Mouse (Mus musculus) adrenal gland, adult (tissue): Measurements from ENCODE around the gene Haspin.
A peak's percentile ranks its signal among the peaks of the same experiment; 100 is the strongest.

Experiments used
- DNase-seq, 2 experiments: peaks; one replicate each; pipeline ENCODE4 v3.0.0; 2022 to 2023; ENCODE audit warnings: low spot score in 1 of 2; ENCODE audit not compliant: inconsistent age in 2 of 2

Gene Haspin

DNA sequence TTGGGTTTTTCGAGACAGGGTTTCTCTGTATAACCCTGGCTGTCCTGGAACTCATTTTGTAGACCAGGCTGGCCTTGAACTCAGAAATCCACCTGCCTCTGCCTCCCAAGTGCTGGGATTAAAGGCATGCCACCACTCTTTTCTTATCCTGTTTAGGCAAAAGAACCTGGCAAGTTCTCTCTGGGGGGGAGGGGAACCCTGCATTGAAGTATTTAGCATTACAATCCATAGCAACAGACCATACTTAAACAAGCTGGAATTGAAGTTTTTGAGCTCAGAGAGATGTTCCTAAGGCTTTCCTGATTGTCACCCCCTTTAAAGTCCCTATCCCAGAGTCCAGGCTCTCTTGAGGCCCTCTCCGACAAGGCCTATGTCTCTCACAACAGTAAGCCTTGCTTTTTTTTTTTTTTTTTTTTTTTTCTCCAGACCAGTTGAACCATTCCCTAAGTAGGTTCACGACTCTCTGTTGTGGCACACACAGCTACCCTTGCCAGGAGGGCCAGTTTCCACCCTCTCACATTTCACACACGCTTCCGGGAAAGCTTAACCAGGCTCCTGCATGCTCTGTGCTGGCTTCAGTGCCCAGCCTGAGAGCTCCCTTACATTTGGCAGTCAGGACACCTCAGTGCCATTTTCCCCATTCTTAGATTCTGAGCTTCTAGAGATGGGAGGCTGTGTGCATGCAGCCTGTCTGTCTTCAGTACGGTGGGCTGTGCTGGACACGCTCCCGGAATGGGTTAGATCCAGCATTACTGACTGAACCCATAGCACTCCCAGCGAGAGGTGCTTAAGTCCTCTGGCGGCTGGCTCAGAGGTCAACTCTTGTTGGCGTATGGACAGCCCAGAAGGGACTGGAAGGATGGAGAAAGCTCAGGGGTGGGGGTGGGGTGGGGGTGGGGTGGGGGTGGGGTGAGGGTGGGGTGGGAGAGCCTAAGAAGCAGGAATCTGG lies 8.2 kb upstream of the Haspin start:
- DNase-seq, result peak in 1 of 2 experiments; percentile 38

DNA sequence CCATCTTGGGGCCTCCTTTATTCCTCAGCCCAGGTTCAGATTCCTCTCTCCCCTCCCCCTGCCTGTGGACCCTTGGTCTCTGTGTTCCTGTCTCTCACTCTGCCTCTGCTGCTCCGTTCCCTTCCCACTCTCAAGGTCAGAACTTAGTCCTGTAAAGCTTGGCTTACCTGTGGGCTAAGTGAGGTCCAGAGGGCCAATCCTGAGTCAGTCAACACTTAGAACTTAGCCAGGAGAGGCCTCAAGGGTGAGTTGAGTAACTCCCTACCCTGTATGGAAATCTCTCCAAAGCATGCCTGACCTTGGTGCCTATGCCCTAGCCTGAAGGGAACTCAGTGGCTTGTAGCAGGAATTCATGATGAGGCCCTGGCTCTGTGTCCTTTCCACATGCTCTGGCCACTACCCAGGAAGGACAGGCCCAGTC lies 6.2 kb upstream of the Haspin start:
- DNase-seq, result peak in 1 of 2 experiments; percentile 59

DNA sequence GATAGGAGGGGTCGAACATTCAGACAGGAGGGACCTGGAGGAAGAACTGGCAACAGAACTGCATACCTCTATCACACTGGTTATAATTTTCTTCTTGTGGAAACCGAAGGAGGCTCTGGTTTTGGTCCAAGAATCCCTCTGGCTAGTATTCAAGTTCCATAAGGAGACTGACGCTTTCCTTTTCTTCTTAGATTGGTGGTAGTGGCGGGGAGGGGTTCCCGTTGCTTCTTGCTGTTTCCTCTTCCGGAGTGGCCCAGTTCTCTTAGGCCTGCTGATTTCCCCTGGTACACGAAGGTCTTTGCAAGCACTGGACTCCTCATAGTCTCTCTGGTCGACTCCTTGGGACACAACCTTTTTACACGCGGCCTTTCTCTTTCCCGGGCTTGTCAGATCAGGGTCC lies 978 bp downstream of the Haspin start:
- DNase-seq, result peak in 1 of 2 experiments; percentile 27

DNA sequence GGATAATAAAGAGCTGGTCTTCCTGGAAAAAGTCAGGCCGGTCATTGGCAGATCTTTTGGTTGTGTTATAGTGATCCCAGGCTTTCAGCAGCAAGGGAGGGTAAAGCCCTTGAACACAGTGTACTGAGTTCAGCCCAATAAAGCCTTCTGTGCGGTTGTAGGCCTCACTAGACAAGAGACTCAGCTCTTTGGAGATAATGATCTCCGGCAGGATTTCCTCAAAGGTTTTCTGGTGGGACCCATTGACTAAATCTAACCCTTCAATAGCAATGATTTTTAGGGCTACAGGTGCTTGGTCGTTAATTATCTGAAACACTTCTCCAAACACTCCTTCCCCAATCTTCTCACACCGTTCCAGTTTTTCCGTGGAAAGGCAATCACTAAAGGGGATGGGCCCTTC lies 1.5 kb downstream of the Haspin start:
- no peak for DNase-seq

DNA sequence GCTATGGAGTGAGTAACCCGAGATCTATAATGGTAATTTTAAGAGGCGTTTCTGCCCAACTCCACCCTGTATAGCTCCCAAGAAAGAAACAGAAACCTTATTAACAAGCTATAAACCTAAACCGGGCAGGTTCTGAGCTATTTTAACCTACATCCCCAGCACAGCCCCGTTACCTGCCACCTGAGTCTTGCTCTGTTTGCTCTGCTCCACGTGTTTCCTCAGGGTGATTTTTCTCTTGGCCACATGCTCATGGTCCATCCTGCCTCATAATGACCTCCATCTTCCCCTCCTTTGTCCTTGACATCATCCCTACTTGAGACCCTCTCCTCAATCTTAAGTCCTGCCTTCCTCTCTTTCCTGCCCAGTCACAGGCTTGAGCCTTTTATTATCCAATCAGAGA lies 3.9 kb downstream of the Haspin start:
- no peak for DNase-seq

DNA sequence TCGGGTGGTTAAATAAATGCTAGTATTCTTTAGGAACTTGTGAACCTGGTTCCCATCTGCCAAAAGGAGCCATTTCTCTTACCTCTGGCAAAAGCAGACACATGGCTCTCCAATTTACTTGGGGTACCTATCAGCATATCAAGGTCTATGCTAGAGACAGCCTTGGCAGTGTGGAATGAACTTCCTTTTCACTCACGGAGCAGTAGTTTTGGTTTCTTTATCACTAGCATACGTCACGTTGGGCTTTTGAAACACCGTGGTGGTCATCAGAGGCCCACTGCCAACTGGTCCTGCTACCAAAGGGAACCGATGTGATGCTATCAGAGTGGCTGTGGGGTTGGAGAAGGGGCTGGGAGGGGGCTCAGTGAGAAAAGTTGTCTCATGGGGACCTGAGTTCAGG lies 5.1 kb downstream of the Haspin start:
- DNase-seq, result no peak

DNA sequence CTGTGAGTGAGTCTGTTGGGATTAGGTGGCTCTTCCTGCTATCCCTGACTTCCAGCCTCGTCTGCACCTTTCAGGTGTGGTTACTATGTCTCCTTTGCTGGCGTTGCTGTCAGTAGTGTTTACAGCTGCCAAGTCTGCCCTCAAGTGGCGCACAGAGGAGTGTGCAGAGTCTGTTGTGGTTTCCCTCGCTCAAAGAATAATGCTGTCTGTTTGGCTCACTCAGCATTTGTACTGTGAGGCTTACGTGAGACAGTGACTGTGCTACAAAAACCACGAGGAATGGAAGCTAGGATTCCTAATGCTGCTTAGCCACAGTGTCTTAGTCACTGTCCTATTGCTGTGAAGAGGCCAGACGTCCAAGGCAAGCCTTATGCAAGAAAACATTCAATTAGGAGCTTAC lies 7.1 kb downstream of the Haspin start:
- peak in 1 of 2 experiments; percentile 46 for DNase-seq

DNA sequence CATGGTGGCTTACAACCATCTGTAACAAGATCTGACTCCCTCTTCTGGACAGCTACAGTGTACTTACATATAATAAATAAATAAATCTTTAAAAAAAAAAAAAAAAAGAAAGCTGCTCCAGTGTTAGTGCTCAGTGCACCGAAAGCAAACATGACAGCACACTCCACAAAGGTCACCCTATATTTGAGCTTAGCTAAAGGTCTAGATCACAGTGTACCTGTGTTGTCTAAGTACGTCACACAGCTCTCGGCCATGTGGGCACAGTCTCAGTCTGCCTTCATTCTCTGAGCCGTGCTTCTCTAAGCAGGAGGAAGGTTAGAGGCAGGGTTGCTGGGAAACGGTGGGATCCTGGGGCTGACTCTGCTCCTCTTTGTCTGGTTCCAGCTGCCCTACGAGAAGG lies 11.6 kb downstream of the Haspin start:
- DNase-seq, result no peak

DNA sequence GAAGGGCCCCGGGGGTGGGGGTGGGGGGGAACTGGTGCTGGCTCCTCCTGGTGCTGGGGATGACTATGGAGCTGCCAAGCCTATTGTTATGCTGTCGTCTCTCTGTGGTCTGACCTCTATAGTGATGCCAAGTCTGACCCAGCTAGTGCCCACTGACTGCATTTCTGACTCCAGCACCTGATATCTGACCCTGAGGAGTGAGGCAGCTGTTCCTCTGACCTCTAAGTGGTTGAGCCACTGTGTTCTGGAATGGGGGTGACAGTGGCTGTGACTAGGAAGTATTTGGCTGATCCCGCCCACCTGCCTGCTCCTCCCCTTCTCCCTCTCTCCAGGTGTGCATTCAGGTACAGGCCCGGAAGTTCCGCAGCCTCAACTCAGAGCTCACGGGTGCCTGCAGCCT lies 26.7 kb downstream of the Haspin start:
- DNase-seq, result no peak

DNA sequence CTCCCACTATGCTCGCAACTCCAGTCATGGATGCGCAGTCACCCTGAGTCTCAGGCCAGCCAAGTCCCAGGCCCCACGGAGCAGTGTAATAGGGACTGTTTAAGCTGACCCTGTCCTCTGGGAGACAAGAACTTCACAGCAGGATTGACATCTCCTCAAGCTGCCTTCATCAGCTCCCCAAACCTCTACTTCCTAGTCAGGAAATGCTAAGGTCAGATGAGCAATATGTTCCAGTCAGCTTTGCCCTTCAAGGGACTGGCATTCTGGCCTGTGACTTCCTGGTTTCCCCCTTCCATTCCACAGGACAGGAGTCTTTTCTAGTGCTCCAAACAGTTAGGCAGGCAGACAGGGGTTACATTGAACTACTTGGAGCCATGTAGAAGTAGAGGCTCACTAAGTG lies 28.2 kb downstream of the Haspin start:
- DNase-seq, result peak; percentile 15 to 84

DNA sequence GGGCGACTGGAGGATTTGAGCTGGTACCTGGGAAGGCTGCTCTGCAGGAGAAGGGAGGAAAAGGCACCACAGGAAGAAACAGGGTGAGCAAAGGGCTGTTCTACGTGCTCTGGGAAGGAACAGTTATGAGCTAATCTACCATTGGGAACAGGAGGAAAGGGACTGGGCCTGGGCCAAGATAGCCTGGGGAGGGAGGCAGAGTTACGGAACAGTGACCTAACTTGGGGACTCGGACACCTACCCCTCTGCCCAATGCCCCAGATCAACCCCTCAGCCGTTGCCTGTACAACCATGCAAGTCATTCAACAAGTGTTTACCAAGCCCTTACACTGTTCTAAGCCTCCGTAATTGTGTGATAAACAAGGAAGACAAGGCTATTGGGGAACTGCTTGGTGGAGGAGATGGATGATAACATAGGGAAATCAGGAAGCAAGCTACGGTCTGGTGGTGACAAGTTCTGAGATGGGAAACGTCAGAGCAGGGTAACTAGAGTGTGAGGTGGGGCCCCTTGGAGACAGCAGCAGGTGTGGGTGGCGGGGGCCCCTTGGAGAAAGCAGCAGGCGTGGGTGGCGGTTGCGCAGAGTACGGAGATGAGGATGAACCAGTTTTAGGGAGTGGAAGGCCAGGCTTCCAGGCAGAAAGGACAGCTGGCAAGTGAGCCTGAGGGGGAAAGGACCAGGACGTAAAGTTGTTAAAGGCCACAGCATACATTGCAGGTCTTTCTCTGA lies 29.0 kb downstream of the Haspin start:
- peak in 1 of 2 experiments; percentile 41 for DNase-seq

DNA sequence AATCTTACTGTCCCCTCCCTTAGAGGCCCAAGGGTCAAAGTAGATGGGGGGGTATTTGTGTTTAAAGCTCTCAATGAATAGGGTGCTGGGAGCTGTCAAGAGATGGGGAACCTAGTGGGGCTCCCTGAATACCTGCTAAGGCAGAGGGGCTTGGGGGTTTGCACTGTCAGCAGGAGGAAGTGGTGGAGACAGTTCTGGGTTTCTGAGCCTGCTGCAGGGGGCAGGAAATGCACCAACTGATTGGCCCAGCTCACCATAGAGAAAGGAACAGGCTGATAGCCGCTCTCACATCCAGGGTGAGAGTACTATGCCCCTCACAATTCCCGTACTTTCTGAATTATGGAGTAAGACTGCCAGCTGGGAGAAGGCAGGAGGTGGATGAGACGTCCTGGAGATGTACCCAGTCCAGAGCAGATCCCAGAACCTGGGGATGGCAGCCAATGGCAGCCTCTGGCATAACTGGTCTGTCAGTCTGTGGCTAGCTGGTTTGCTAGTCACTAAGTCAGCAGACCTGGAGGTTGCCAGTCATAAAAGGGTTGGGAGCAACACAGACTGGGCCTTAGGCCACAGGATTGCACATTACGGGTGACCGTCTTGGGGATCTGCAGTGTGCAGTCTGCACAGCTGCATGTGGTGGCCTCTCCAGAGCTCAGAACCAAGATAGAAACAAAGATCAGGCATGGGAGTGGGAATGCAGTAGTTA lies 29.7 kb downstream of the Haspin start:
- no peak for DNase-seq

DNA sequence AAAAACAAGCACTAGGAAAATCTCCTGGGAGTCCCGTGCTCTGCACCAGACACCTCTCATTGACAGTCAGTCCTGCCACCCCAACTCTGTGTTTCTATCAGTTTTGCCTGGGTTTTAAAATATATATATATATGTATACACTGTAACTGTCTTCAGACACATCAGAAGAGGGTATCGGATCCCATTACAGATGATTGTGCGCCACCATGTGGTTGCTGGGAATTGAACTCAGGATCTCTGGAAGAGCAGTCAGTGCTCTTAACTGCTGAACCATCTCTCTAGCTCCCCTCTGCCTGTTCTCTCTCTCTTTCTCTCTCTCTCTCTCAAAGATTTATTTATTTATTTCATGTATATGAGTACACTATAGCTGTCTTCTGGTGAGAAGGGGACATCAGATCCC lies 30.7 kb downstream of the Haspin start:
- peak in 1 of 2 experiments; percentile 70 for DNase-seq

DNA sequence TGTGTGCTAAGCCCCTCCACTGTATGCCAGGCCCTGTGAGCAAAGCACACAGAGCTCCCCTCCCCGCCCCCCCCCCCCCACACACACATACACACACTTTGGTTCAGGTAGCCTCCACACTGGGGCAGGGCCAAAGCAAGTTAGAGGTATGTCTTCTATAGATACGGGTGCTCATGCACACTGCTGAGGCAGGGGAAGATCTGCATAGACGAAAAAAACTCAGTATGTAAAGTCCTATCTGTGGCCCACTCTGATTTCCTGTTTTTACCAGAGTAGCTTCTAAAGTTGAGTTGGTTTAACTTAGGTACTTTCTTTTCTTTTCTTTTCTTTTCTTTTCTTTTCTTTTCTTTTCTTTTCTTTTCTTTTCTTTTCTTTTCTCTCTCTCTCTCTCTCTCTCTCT lies 32.8 kb downstream of the Haspin start:
- DNase-seq, result no peak

DNA sequence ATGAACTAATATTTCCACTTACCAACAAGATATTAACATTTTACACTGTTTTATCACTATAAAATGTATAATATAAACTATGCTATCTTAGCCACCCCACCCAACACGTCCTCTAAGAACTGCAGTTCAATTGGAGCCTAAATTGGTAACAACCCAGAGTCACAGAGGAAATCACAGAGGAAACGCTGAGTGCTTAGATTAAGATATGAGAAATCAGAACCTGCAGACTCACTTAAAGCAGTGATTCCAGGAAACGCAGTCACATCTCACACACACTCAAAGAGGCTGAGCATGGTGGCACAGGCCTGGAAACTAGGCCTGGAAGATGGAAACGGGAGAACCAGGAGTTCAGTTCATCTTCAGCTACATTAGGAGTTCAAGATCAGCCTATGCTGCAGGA lies 36.8 kb downstream of the Haspin start:
- no peak for DNase-seq

DNA sequence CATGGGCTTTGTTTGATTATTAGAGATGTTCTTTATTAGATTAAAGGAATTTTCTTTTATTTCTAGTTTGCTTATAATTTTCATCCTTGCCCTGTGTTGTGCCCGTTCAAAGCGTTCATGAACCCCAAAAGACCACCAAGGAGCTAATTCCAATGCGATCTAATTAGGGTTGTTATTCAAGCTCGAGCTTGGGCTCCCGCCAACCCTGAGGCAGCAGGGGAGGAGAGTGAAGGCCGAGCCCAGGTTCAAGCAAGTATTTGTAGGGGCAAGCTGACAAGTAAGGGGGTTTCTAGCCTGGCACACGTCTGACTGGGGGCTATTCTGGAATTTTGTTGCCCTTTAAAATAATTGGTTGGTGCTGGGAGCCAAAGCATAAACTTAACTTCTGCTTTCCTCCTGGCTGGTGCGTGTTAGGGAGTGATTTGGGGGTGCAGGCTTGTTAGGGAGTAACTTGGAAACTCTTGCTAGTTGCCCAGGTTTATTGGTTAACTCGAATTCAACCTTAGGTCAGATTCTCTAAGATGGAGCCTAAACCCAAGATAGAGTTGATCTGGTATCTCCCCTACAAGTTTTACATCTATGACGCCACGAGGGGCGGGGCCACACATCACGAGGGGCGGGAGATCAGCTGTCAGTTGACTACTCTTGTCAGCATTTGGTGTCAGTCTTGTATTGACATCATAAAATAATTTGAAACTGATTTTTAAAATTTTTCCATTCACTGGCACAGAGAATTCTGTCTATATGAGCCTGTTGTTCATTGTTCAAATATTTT lies 37.9 kb downstream of the Haspin start:
- DNase-seq, result no peak

DNA sequence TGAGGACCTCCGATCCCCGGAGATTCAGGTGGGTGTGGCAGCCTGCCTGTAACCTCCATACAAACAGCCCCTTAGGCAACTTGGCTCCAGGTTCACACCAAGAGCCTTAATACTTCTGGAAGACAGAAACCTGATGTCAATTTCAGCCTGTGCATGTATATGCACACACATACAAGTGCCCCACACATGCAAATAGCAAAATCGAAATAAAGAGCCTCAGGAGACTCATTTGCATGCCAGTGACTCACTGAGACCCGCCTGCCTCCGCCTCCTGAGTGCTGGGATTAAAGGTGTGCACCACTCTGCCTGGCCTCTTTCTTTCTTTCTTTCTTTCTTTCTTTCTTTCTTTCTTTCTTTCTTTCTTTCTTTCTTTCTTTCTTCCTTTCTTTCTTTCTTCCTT lies 39.2 kb downstream of the Haspin start:
- no peak for DNase-seq

DNA sequence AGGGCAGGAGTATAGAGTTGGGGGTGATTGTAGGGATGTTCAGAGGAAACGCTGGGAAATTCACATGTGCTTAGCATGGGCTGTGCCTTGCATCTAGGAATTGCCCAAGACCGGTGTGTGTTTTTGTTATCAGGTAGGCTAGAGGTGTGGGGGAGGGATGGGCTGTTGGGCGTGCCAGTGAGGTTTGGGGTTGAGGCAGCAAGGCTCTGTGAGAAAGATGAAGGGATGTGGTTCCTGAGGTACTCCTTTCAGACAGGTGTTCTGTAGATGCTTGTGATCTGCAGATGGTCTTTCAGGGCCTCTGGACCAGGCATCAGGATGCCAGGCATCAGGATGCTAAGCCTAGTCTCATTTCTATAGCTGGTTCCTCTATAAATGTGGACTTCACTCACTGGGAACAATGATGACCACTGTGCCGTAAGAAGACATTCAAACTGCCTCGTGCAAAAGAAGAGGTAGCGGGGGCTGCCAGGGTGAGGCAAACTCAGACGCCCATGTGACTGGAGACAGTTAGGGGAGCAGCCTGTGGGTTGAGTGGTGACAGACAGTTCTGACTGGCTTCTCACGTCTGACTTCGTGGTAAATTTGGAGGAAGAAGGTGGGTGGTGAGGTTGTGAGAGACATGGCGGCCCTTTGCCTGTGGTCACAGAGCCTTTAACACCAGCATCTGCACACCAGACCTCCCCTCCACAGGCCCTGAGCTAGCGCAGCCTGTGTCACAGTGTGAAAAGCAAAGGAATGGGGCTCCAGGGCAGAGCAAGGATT lies 43.7 kb downstream of the Haspin start:
- DNase-seq, result no peak

DNA sequence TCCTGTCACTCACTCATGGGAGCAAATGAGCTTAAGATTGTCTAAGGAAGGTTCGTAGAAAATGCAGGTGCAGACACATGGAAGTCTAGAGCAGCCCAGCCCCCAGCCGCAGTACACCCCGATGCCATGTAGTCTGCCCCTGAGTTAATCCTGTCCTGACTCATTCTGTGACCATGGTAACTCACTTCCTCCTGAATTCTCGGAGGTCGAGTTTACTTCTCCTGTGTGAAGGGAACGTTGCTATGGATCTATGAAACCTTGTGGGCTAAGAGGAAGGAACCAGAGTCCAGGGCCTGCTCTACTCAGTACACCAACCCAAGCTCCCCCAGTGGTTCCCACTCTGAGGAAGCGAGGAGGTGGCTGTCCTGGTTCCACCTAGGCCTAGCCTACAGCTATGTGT lies 45.2 kb downstream of the Haspin start:
- peak in 1 of 2 experiments; percentile 45 for DNase-seq

DNA sequence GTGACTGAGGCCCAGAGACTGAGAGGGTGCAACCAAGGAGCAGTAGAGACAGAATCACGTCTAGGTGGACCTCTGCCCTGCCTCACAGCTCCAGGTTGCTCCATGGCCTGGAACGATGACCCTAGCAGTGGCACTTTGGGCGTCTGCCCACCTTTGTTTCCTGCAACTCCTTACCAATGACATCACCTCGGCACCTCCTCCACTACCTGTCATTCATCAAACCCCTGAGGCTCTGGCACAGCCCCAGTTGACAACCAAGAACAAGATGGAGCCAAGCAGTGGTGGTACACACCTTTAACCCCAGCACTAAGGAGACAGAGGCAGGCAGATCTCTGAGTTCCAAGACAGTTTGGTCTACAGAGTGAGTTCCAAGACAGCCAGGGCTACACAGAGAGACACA lies 46.0 kb downstream of the Haspin start:
- DNase-seq, result no peak
